Mouse (Mus musculus): Measurements from ENCODE around the gene Atp5mpl. TPM values are rescaled to one million over a fixed set of nuclear protein-coding genes. Genes with fewer than 3 reads are reported as not detected.
A peak's percentile ranks its signal among the peaks of the same experiment; 100 is the strongest.

The Atp5mpl gene
- polyA plus RNA-seq, 1 experiment, result 20.5 TPM

GRCm38 (mm10) chr12:111936706-111937550 is 29.8 kb downstream of the Atp5mpl start:
- Histone ChIP-seq H3K4me3 (replicated peaks; ENCODE audit: extremely low read depth, low read depth, low read length) (no peak overlapping the region), H3K4me1 (ENCODE audit: control insufficient read depth, insufficient read depth, low read length) (peaks cover 11% of the 10 kb centered on the region)
- TF ChIP-seq CTCF (IDR thresholded peaks at IDR 0.05; ENCODE audit: insufficient read depth, low read length) (no peak), POLR2A (IDR thresholded peaks at IDR 0.05; ENCODE audit: borderline replicate concordance, extremely low read depth, low read depth, low read length) (no peak)
- DNase-seq, result peak; percentile 78
- 38% methylated on average over 24 of the region's 24 CpGs for WGBS

DNA sequence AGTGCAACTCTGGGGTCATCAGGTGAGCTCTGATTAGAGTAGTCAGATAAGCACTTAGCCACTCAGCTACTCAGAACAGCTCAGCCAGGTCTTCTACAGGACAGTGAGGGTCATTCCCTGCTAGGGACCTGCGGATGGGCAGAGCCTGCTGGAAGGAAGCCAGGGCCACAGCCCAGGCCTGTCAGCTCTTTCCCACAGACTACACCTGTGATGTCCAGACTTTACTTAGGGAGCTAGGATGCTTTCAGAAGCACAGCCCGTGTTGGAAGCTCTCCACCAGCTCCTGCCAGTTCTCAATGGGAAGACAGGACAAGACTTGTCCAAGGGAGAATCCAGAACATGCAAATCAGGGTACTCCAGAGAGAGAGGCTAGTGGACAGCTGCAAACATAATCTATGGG is 32.8 kb downstream of the Atp5mpl start:
- no peak for TF ChIP-seq POLR2A (IDR thresholded peaks at IDR 0.05; ENCODE audit: borderline replicate concordance, extremely low read depth, low read depth, low read length)
- TF ChIP-seq CTCF (IDR thresholded peaks at IDR 0.05; ENCODE audit: insufficient read depth, low read length), result no peak
- peaks cover 11% of the 10 kb centered on the region for H3K4me1 ChIP-seq (ENCODE audit: control insufficient read depth, insufficient read depth, low read length)
- no peak overlapping the region for H3K4me3 ChIP-seq (replicated peaks; ENCODE audit: extremely low read depth, low read depth, low read length)
- 59% methylated on average over 2 of the region's 2 CpGs for WGBS
- DNase-seq, result no peak

DNA sequence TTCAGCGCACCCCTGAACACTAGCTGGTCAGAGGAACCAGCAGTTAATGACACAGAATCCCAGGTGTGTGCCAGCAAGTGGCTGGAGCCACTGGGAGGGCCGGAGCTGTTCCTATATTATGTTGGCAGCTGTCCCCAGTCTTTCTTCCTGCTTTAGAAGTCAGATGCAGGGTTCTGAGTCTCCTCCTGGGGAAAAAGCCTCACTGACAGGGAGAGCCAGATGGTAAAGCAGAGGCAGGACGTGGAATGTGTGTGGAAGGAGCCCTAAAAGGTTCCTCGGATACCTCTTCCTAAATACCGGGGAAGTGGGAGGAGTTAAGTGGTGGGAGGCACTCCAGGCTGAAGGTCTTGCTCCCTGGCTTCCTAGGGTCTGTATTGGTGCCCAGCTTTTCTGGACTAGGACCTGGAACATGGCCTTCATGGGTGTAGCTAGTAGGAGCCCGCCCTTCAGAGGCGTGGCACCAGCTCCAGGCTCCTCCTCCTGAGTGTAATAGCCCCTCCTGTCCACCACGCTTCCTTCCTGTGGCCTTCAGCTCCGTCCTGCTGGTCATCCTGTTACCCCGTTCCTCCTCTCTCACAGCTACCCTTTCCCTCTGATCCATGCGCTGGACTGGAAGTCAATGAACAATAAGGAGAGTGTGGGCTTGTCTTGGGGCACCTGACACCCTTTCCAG is 33.6 kb downstream of the Atp5mpl start:
- WGBS, result 37% methylated on average over 11 of the region's 11 CpGs
- 0 out of 2 replicates have a peak, but pooled peaks have one; percentile 11 for TF ChIP-seq CTCF (IDR thresholded peaks at IDR 0.05; ENCODE audit: insufficient read depth, low read length)
- TF ChIP-seq POLR2A (IDR thresholded peaks at IDR 0.05; ENCODE audit: borderline replicate concordance, extremely low read depth, low read depth, low read length), result peak; percentile 63; the same call in 1 of the 2 replicates
- no peak for DNase-seq
- Histone ChIP-seq H3K4me1 (ENCODE audit: control insufficient read depth, insufficient read depth, low read length) (peaks cover 11% of the 10 kb centered on the region), H3K4me3 (replicated peaks; ENCODE audit: extremely low read depth, low read depth, low read length) (no peak overlapping the region)

- TF ChIP-seq POLR2A (IDR thresholded peaks at IDR 0.05; ENCODE audit: borderline replicate concordance, extremely low read depth, low read depth, low read length), result no peak
- no peak for TF ChIP-seq CTCF (IDR thresholded peaks at IDR 0.05; ENCODE audit: insufficient read depth, low read length)
- Histone ChIP-seq H3K4me3 (replicated peaks; ENCODE audit: extremely low read depth, low read depth, low read length) (no peak overlapping the region), H3K4me1 (ENCODE audit: control insufficient read depth, insufficient read depth, low read length) (peaks cover 11% of the 10 kb centered on the region)
- DNase-seq, result no peak
- WGBS, result 59% methylated on average over 3 of the region's 3 CpGs
Measured at GRCm38 (mm10) chr12:111932513-111932912, 34.3 kb downstream of the Atp5mpl start.

DNA sequence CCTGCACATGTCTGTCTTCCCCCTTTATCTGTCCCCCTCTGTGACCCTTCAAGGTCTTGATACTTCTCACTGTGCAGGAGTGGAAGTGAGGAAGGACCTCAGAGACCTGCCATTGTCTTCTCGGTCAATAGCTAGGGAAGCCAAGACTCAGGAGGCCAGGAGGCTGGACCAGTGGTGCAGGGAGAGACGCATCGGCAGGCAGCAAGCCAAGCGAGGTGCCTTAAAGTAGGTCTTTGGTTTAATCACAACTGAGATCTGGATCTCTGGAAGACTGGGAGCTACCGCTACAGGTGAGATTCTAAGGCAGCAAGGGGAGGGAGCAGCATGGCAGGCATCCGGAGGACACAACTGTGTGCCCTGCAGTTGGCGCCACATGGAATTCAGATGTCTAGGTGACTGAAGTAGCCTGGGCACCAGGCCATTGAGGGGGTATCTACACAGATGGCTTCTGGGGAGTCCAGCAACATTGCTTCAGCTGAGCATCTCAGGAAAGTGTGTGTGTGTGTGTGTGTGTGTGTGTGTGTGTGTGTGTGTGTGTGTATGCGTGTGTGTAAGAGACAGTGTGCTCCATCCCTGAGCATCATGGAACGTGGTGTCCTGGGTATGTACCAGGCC is 35.3 kb downstream of the Atp5mpl start:
- WGBS, result 78% methylated on average over 8 of the region's 9 CpGs
- no peak for DNase-seq
- H3K4me3 ChIP-seq (replicated peaks; ENCODE audit: extremely low read depth, low read depth, low read length), result no peak overlapping the region
- H3K4me1 ChIP-seq (ENCODE audit: control insufficient read depth, insufficient read depth, low read length), result peaks cover 7% of the 10 kb centered on the region
- TF ChIP-seq CTCF (IDR thresholded peaks at IDR 0.05; ENCODE audit: insufficient read depth, low read length) (no peak), POLR2A (IDR thresholded peaks at IDR 0.05; ENCODE audit: borderline replicate concordance, extremely low read depth, low read depth, low read length) (no peak)

DNA sequence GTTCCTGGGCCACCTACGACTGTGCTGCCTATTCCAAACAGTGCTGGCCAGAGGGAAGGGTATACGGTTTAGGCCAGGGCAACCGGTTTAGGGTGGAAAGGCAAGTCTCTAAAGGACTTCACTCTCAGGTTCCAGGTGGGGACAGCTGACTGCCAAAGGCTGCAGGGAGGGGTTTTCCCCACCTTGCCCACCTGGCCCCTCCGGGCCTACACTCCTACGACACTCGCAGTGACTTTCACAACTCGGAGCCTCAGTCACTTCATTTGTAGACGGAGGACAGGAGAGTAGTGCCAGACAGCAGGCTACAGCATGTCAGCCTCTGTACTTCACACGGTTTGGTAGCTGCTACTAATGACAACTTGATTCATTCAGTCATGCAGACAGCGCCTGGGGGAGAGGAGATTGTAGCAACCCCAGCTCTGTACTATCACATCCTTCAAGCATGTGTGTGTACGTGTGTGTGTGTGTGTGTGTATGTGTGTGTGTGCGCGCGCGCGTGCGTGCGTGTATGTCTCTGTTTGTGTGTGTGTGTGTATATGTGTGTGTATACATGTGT is 38.3 kb downstream of the Atp5mpl start:
- Histone ChIP-seq H3K4me1 (ENCODE audit: control insufficient read depth, insufficient read depth, low read length) (peaks cover 3% of the 10 kb centered on the region; the same call in 1 of the 2 replicates), H3K4me3 (replicated peaks; ENCODE audit: extremely low read depth, low read depth, low read length) (no peak overlapping the region)
- WGBS, result 81% methylated on average over 18 of the region's 18 CpGs
- DNase-seq, result no peak
- no peak for TF ChIP-seq CTCF (IDR thresholded peaks at IDR 0.05; ENCODE audit: insufficient read depth, low read length)
- TF ChIP-seq POLR2A (IDR thresholded peaks at IDR 0.05; ENCODE audit: borderline replicate concordance, extremely low read depth, low read depth, low read length), result no peak

DNA sequence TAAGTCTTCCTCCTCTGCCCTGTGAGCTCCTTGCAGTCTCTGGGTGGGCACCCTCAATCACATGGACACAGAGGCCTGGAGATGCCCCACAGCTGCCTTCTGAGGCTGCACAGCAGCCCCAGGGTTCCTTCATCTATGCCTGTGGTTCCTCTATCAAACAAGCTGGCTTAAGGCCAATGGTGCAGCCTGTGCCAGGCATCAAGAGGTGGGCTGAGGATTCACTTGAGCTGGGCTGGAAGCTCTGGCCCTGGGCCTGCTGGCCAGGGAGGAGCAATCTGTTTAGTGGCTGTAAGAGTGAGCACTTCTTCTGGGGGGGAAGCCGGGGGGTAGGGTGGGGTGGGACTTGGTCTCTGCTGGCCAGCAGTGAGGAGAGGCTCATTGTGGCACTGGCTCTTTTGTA is 39.4 kb downstream of the Atp5mpl start:
- DNase-seq, result no peak
- 25% methylated on average over 1 of the region's 1 CpGs for WGBS
- Histone ChIP-seq H3K4me3 (replicated peaks; ENCODE audit: extremely low read depth, low read depth, low read length) (no peak overlapping the region), H3K4me1 (ENCODE audit: control insufficient read depth, insufficient read depth, low read length) (no peaks in the 10 kb centered on the region)
- TF ChIP-seq POLR2A (IDR thresholded peaks at IDR 0.05; ENCODE audit: borderline replicate concordance, extremely low read depth, low read depth, low read length) (no peak), CTCF (IDR thresholded peaks at IDR 0.05; ENCODE audit: insufficient read depth, low read length) (no peak)

DNA sequence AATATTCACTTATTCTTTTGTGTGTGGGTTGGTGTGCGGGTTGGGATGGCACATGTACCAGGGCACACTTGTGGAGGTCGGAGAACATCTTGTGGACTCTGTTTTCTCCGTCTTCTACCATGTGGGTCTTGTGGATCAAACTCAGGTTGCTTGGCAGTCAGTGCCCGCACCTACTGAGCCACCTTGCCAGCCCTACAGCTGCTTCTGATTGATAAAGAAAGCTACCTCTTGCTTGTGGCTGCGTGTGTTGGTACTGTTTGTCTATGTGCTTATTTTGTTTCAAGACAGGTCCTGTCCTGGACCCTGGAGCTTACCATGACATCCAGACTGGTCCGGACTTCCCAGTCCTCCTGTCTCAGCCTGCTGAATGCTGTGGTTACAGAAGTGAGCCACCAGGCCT is 43.7 kb downstream of the Atp5mpl start:
- Histone ChIP-seq H3K4me3 (replicated peaks; ENCODE audit: extremely low read depth, low read depth, low read length) (no peak overlapping the region), H3K4me1 (ENCODE audit: control insufficient read depth, insufficient read depth, low read length) (no peaks in the 10 kb centered on the region)
- no peak for DNase-seq
- WGBS, result 86% methylated on average over 6 of the region's 6 CpGs
- TF ChIP-seq POLR2A (IDR thresholded peaks at IDR 0.05; ENCODE audit: borderline replicate concordance, extremely low read depth, low read depth, low read length) (no peak), CTCF (IDR thresholded peaks at IDR 0.05; ENCODE audit: insufficient read depth, low read length) (no peak)

- Histone ChIP-seq H3K4me3 (replicated peaks; ENCODE audit: extremely low read depth, low read depth, low read length) (no peak overlapping the region), H3K4me1 (ENCODE audit: control insufficient read depth, insufficient read depth, low read length) (peaks cover 4% of the 10 kb centered on the region; the same call in 1 of the 2 replicates)
- TF ChIP-seq POLR2A (IDR thresholded peaks at IDR 0.05; ENCODE audit: borderline replicate concordance, extremely low read depth, low read depth, low read length) (no peak), CTCF (IDR thresholded peaks at IDR 0.05; ENCODE audit: insufficient read depth, low read length) (no peak)
- no peak for DNase-seq
- 42% methylated on average over 9 of the region's 9 CpGs for WGBS
Measured at GRCm38 (mm10) chr12:111920046-111920445, 46.7 kb downstream of the Atp5mpl start.

All from lung, adult 2 months (tissue).